Mouse (Mus musculus) forebrain, postnatal 0 days (tissue): ENCODE measurements around the gene Hoxa6. TPM values are rescaled to one million over a fixed set of nuclear protein-coding genes. Genes with fewer than 3 reads are reported as not detected.

Experiments
- ATAC-seq: fragments of 200-750 bp; cut with Nextera tagmentation; 2 replicates; pipeline ENCODE4 v1.8.0; 2017; ENCODE audit warnings: mild to moderate bottlenecking, moderate library complexity
- DNase-seq: peaks from one replicate; pipeline ENCODE4 v3.0.0-alpha.2; 2015
- H3K27ac ChIP-seq: fragments of 300-500 bp; sonication (generic); 2 replicates; pipeline ENCODE4 v1.5.1; 2014; ENCODE audit warnings: low read depth, mild to moderate bottlenecking, antibody characterized with exemption, low read length, moderate library complexity, mixed read lengths
- H3K27me3 ChIP-seq: fragments of 300-500 bp; sonication (generic); 2 replicates; pipeline ENCODE4 v1.6.1; 2014; ENCODE audit warnings: mild to moderate bottlenecking, low read length, mixed read lengths; ENCODE audit not compliant: insufficient read depth
- H3K36me3 ChIP-seq: fragments of 300-500 bp; sonication (generic); 2 replicates; pipeline ENCODE4 v1.6.1; 2014; ENCODE audit warnings: mild to moderate bottlenecking, moderate library complexity; ENCODE audit not compliant: insufficient read depth
- H3K4me1 ChIP-seq: fragments of 300-500 bp; sonication (generic); 2 replicates; pipeline ENCODE4 v1.6.1; 2014; ENCODE audit warnings: antibody characterized with exemption; ENCODE audit not compliant: insufficient read depth
- H3K4me2 ChIP-seq: fragments of 300-500 bp; sonication (generic); 2 replicates; pipeline ENCODE4 v1.6.1; 2014; ENCODE audit warnings: low read depth, mild to moderate bottlenecking, moderate library complexity
- H3K4me3 ChIP-seq: fragments of 300-500 bp; sonication (generic); 2 replicates; pipeline ENCODE4 v1.5.1; 2014; ENCODE audit warnings: low read depth, low read length, mixed read lengths
- H3K9ac ChIP-seq: fragments of 300-500 bp; sonication (generic); 2 replicates; pipeline ENCODE4 v1.6.1; 2014; ENCODE audit warnings: mild to moderate bottlenecking
- H3K9me3 ChIP-seq: fragments of 300-500 bp; sonication (generic); 2 replicates; pipeline ENCODE4 v1.6.1; 2016; ENCODE audit warnings: low read length
- CTCF ChIP-seq: sonication (generic); IDR thresholded peaks from 2 replicates; pipeline ENCODE4 v1.5.1; 2016; ENCODE audit warnings: antibody characterized with exemption, control low read depth, low read depth
- WGBS: fragments of 180-500 bp; shearing (Covaris S2); extraction: QIAGEN DNeasy Blood & Tissue Kit; methylation state at CpG from one replicate; pipeline ENCODE4 v1.1.7; 2014; 5-methylcytosine and 5-hydroxymethylcytosine counted together
- polyA plus RNA-seq: library from polyadenylated mRNA; unstranded; fragments of >200 nt; fragmentation: Nextera tagmentation; extraction: Ambion mirVana; gene quantifications from 2 replicates; pipeline ENCODE4 v1.2.1, GENCODE M21; 2015
- total RNA-seq: library from RNA; depleted of rRNA; stranded (reverse); fragments of >200 nt; gene quantifications from 2 replicates; pipeline ENCODE4 v1.2.3, GENCODE M21; 2014

Hoxa6 gene
- total and polyA plus RNA-seq, 2 experiments from 2014 or later: not detected

DNA sequence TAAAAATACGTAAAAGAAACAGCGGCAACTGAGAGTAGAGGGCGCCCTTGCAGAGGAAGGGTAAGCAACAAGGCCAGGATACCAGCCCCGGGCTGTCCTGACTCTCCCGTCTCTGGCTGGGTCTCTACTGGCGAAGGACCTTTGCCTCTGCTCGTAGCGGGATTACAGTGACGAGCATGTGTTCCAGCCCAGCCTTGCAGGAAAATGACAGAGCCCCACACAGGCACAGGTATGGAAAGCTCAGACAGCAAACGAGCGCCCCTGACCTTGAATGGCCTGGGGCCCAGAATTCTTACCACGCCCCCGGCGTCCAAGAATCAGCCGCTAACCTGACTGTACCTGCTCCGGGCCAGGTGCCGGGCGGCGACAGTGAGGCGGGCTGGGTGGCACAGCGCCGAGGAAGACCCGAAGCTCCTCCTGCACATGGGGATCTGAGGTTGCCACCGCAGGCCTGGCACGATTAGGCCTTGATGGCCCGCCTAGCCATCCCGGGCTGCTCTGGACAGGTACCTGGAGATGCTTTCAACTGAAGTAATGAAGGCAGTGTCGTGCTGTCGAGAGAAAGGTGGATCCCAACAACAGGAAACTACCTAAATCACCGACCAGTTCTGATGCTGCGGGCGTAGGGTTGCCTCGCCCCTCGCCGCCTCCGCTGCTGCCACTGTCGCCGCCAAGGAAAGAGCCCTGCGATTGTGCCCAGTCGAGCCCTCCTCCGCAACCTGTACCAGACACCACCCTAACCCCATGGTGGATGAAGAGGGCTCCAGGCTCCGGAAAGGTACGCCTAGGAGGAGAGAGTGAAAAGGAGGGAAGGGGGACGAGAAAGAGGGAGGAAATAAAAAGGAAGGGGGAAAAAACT lies 21.3 kb upstream of the Hoxa6 start:
- Histone ChIP-seq H3K36me3 (no peaks in the 10 kb centered on the region), H3K4me3 (no peak overlapping the region), H3K4me1 (no peaks in the 10 kb centered on the region), H3K27ac (no peak overlapping the region), H3K4me2 (no peak overlapping the region), H3K9me3 (no peaks in the 10 kb centered on the region), H3K27me3 (peaks cover 94% of the 10 kb centered on the region), H3K9ac (no peak overlapping the region)
- DNase-seq (no peak), ATAC-seq (no peak)
- TF ChIP-seq CTCF: no peak
- 4% methylated on average over 44 of the region's 44 CpGs for WGBS

DNA sequence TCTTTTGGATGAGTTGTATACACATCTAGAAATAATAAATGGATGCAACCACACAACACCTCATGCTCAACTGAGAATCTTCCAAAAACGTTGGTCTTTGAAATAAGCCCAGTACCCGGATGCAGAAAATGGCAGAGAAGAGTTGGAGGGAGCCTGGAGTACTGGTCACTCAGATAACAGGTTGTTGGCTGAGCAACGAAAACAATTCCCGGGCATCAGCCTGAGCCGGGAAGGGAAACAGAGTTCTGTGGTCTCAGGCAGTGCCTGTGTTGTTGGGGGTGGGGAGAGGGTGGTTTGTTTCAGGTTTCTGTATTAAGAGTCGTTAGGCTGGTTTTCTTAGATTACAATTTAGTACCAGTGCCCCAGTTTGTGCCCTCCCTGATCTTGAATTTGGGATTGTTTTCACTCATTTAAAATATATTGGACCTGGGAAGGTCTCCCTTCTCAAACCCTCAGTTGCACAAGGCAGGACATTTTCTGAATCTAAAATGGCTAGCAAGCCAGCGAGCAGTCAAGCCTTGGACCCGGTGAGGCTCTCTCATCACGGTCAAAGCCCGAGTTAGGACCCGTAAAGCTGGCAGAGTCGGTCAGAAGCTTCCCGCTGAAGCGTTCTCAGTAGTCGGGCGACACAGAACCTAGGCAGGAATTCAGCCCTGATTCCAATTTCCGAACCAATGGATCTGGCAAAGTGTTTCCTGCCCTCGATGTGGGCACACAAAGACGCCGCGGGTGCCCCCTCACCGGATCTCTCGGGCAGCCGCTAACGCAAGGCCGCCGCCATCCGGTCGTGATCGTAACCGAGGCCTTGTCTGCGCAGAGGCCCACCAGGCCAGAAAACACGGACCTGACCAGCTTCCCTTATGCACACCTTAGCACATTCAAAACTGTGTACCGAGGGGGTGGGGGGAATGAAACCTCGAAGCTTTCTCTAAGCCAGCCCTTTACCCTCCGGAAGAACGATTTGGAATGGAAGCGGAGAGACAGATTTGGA lies 20.2 kb upstream of the Hoxa6 start:
- WGBS: 2% methylated on average over 38 of the region's 38 CpGs
- H3K9ac ChIP-seq: no peak overlapping the region
- H3K27ac ChIP-seq: no peak overlapping the region
- DNase-seq (no peak), ATAC-seq (no peak)
- H3K4me2 ChIP-seq: no peak overlapping the region
- no peak for TF ChIP-seq CTCF
- peaks cover 95% of the 10 kb centered on the region for H3K27me3 ChIP-seq
- H3K36me3 ChIP-seq: no peaks in the 10 kb centered on the region
- no peaks in the 10 kb centered on the region for H3K9me3 ChIP-seq
- H3K4me3 ChIP-seq: no peak overlapping the region
- H3K4me1 ChIP-seq: no peaks in the 10 kb centered on the region

DNA sequence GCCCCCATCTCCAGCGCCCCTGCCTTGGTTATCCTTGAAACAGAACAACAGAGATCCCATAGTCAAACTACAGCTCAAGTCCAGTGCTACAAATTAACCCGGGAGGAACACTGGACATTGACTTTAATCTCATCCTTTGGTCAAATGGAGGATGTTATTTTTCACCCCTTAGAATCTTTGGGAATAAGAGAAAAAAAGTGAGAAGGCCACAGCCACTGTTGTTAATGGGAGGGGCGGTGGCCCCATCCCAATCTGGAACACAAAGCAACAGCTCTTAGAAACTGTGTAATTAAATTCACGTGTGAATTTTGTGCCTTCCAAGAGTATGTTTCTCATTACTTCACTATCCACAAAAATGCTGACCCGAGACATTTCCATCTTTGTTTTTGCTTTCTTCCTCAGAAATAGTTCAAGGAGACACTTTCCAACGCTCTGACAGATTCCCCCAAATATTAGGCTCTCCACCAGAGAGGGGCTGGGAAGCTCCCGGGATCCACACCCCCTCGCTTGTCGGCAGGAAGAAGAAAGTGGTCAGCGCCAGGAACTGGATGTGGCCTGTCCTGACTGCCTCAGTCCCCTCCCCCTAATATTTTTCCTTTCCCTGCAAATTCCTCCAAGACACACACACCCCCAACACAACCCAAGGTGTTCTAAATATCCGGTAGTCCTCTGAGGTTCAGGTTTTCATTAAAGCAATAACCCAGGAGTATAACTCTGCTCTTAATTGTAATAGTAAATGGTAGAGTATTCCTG lies 19.1 kb upstream of the Hoxa6 start:
- H3K27ac ChIP-seq: no peak overlapping the region
- no peak overlapping the region for H3K9ac ChIP-seq
- H3K27me3 ChIP-seq: peaks cover 95% of the 10 kb centered on the region
- no peaks in the 10 kb centered on the region for H3K36me3 ChIP-seq
- no peak for TF ChIP-seq CTCF
- H3K9me3 ChIP-seq: no peaks in the 10 kb centered on the region
- DNase-seq (no peak), ATAC-seq (no peak)
- no peaks in the 10 kb centered on the region for H3K4me1 ChIP-seq
- WGBS: 3% methylated on average over 11 of the region's 11 CpGs
- no peak overlapping the region for H3K4me3 ChIP-seq
- no peak overlapping the region for H3K4me2 ChIP-seq

DNA sequence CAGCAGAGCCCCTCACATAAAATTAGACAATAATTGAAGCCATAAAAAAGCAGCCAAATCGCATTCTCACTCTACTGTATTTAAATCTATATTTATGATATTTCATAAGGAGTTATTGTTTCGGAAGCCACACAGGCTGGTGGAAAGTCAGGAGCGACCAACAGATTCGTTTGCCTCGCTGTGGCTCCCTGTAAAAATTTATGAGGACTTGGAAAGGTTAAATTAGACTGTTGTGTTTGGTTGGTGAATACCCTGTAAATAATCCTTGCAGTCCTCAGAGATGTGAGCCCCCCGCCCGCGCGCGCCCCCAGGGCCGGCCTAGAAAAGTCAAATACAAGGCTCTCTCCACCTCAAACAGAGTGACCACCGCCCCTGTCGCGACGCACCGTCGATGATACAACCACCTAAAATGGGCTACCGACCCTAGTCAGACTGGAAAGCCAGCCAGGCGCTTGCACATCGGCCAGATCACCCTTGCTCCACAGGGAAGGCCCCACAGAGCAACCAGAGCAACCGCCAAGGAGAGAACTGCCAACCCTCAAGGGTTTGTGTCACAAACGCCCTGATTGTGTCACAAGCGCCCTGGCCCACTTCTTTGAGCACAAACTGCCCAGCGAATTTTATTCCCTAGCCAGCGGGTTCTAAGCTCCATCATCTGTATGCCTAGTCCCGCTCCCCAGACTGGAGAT lies 18.2 kb upstream of the Hoxa6 start:
- no peak overlapping the region for H3K9ac ChIP-seq
- H3K4me1 ChIP-seq: no peaks in the 10 kb centered on the region
- H3K4me3 ChIP-seq: no peak overlapping the region
- H3K4me2 ChIP-seq: no peak overlapping the region
- no peak for TF ChIP-seq CTCF
- ATAC-seq (no peak), DNase-seq (no peak)
- H3K27ac ChIP-seq: no peak overlapping the region
- WGBS: 4% methylated on average over 26 of the region's 26 CpGs
- no peaks in the 10 kb centered on the region for H3K9me3 ChIP-seq
- H3K27me3 ChIP-seq: peaks cover 95% of the 10 kb centered on the region
- no peaks in the 10 kb centered on the region for H3K36me3 ChIP-seq

DNA sequence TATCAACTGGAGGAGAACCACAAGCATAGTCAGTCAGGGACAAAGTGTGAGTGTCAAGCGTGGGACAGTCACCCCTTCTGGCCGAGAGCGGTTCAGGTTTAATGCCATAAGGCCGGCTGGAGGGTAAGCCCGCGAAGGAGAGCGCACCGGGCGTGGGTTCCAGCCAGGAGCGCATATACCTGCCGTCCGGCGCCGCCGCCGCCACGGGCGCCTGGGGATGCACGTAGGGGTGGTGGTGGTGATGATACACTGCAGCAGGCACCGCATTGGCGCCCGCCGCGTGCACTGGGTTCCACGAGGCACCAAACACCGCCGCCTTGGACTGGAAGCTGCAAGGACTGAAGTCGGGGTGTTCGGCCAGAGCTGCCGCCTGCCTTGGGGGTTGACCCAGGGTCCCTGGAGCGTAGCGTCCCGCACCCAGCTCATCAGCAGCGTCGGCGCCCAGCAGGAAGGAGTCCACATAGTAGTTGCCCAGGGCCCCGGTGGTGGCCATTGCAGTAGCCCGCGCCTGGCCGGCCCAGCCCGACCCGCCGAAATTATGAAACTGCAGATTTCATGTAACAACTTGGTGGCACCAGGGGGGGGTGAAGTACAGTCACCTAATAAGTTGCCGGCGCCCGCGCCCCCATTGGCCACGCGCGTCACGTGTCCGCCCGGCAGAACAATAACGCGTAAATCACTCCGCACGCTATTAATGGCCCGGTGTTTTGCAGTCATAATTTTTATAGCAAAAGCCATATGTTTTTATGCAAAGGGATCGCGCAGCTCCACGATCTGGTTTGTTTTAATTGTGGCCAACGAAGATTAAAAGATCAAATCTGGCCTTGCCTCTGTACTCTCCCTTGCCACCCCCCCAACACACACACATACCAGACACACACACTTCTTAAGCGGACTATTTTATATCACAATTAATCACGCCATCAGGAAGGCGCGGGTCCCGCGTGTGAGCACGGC lies 17.4 kb upstream of the Hoxa6 start:
- TF ChIP-seq CTCF: no peak
- H3K36me3 ChIP-seq: no peaks in the 10 kb centered on the region

More for the DNA sequence above, 17.4 kb upstream of the Hoxa6 start:
- H3K27ac ChIP-seq: no peak overlapping the region
- peaks cover 96% of the 10 kb centered on the region for H3K27me3 ChIP-seq
- H3K4me3 ChIP-seq: no peak overlapping the region
- H3K4me1 ChIP-seq: no peaks in the 10 kb centered on the region
- no peak for ATAC-seq
- no peak overlapping the region for H3K4me2 ChIP-seq
- no peak overlapping the region for H3K9ac ChIP-seq
- 3% methylated on average over 69 of the region's 69 CpGs for WGBS
- H3K9me3 ChIP-seq: no peaks in the 10 kb centered on the region
- no peak for DNase-seq
